Mouse (Mus musculus): Measurements from ENCODE around the gene Ripk4. TPM values are rescaled to one million over a fixed set of nuclear protein-coding genes. Genes with fewer than 3 reads are reported as not detected.

Ripk4 gene
- 0.36 and 0.71 TPM in 2 replicates for polyA plus RNA-seq (2015; fragmentation: Nextera tagmentation; extraction: Ambion mirVana)

DNA sequence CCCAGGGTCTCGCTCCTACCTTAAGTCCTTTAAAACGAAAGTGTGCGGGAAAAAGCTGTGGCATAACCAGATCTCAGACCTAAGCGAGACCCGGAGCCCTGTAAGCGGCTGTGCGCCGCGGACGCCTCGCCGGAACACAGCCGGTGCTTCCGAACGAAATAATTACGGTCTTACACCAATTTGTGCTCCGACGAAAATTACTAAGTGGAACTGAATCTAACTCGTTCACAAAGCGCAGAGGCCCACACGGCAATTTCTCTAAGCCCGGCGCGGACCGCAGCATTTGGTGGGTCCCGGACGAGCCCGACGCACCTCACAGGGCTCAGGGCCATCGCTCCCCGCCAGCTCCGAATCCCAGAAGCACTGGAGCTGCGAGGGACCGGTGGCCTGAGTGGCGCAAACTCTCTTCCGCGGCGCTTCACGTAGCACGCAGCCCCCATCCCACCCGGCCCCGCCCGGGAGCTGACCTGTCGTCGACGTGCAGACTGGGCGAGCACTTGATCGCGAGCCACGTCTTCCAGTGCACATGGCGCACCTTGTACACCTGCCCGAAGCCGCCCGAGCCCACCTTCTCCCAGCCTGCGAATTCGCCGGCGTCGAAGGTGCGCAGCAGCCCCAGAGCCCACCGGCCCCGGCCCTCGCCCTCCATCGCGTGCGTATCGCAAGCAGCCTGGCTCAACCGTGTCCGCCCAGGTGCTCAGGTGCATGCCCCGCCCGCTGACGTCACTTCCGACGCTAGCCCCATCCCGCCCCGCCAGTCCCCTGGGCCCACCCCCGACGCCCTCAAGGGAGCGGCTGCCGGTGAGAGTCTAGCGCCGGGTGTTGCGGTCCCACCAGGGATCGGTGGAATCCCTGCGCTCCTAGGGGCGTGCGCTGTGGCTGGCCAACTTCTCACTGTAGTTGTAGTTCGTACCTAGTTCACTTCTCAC lies at the start of gene Ripk4:
Gene Ripk4 (minus strand): TSS at position 727 of the 929 bp plus-strand sequence.
- H3K36me3 ChIP-seq (replicated peaks): no peaks in the 10 kb centered on the region
- H3K4me1 ChIP-seq: peaks cover 11% of the 10 kb centered on the region
- no peaks in the 10 kb centered on the region for H3K9me3 ChIP-seq
- peak; percentile 72 for ATAC-seq (replicated peaks)
- peaks cover 51% of the 10 kb centered on the region for H3K27me3 ChIP-seq (replicated peaks)
- no peak within 1 kb of the TSS for H3K27ac ChIP-seq
- H3K9ac ChIP-seq: no peak within 1 kb of the TSS
- H3K4me2 ChIP-seq: peak within 1 kb of the TSS; percentile 54
- WGBS: under 1% methylated on average over 88 of the region's 88 CpGs
- peak within 1 kb of the TSS; percentile 34 for H3K4me3 ChIP-seq

DNA sequence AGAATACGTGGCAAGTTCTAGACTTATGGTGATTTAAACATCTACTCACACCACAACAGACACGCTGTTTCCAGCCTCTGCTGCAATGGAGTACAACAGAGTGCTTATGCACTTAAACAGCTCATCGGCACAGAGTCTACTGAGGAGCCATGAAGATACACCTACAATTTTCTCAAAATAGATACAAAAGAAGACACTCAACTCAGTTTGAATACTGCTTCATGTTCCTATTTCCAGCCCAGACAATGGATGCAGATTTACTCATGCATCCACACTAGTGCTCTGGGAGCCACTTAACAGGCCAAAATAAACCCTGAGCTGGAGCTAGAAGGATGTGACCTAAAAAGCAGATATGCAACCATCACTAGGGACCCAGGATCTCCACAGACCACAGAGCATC lies 45.3 kb upstream of the Ripk4 start:
- Histone ChIP-seq H3K9ac (no peak overlapping the region), H3K27me3 (replicated peaks) (no peaks in the 10 kb centered on the region), H3K36me3 (replicated peaks) (peaks cover 71% of the 10 kb centered on the region), H3K27ac (no peak overlapping the region), H3K4me1 (no peaks in the 10 kb centered on the region), H3K4me3 (no peak overlapping the region), H3K9me3 (no peaks in the 10 kb centered on the region), H3K4me2 (no peak overlapping the region)
- no peak for ATAC-seq (replicated peaks)
- WGBS: 98% methylated on average over 3 of the region's 3 CpGs

DNA sequence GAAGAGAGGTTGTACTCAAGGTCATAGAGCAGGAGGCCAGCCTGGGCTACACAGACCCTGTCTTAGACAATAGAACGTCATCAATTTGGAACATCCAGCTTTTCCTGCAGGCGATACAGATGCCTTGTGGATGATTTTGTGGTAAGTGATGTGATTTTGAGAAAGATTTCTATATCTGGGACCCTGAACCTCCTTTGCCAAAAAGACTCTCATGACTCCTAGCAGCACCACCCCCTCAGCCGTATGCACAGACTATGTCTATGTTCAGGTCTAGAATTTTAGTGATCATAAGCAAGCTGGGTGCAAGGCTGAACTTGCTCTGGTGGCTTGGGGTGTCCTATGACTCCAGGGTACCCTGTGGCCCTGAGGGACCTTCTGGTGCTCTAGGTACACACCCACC lies 42.1 kb upstream of the Ripk4 start:
- ATAC-seq (replicated peaks): no peak
- H3K36me3 ChIP-seq (replicated peaks): peaks cover 68% of the 10 kb centered on the region

DNA sequence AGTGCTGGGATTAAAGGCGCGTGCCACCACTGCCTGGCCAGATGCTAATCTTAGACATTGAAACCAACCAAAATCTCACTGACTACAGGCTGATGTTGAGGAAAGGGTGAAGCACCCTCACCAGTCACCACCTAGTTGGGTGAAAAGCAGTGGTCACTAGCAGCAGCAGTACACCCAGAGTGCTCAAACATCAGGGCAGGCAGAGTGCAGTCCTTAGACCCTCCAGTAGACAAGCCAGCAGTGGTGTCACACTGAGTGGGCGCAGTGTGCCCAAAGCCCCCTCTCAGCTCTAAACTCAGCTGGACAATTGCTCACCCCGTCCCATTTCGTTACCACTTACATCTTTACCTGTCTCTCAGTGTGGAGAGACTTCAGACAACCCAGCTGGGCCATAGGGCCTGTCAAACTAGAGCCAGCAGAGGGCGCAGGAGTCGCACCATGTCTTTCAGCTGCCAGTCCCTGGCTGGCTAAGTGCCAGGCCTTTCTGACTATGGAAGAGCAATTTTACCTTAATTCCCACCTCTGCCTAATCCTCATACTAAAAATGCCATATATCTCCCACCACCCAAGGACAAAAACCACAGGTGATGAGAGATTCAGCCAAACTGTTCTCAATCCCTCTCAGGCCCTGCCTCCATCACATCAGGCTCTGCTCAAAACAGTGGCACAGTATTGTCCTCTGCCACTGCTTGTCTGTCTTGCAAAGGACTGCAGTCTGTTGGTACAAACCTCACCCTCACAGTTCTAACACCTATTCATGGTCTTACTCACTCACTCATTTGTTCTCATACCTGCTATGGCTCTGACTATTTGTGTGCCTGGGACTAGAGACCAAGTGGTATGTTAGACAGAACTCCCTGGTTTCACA lies 41.3 kb upstream of the Ripk4 start:
- Histone ChIP-seq H3K36me3 (replicated peaks) (peaks cover 68% of the 10 kb centered on the region), H3K4me2 (no peak overlapping the region), H3K27ac (no peak overlapping the region), H3K4me3 (no peak overlapping the region), H3K9ac (no peak overlapping the region), H3K27me3 (replicated peaks) (no peaks in the 10 kb centered on the region), H3K9me3 (no peaks in the 10 kb centered on the region), H3K4me1 (no peaks in the 10 kb centered on the region)
- ATAC-seq (replicated peaks): no peak; the same call in 1 of the 2 replicates
- 79% methylated on average over 7 of the region's 7 CpGs for WGBS

More for the DNA sequence above, 42.1 kb upstream of the Ripk4 start:
- Histone ChIP-seq H3K27ac (no peak overlapping the region), H3K9me3 (no peaks in the 10 kb centered on the region), H3K4me2 (no peak overlapping the region), H3K4me1 (no peaks in the 10 kb centered on the region), H3K27me3 (replicated peaks) (no peaks in the 10 kb centered on the region), H3K4me3 (no peak overlapping the region), H3K9ac (no peak overlapping the region)
- 94% methylated on average over 3 of the region's 3 CpGs for WGBS

DNA sequence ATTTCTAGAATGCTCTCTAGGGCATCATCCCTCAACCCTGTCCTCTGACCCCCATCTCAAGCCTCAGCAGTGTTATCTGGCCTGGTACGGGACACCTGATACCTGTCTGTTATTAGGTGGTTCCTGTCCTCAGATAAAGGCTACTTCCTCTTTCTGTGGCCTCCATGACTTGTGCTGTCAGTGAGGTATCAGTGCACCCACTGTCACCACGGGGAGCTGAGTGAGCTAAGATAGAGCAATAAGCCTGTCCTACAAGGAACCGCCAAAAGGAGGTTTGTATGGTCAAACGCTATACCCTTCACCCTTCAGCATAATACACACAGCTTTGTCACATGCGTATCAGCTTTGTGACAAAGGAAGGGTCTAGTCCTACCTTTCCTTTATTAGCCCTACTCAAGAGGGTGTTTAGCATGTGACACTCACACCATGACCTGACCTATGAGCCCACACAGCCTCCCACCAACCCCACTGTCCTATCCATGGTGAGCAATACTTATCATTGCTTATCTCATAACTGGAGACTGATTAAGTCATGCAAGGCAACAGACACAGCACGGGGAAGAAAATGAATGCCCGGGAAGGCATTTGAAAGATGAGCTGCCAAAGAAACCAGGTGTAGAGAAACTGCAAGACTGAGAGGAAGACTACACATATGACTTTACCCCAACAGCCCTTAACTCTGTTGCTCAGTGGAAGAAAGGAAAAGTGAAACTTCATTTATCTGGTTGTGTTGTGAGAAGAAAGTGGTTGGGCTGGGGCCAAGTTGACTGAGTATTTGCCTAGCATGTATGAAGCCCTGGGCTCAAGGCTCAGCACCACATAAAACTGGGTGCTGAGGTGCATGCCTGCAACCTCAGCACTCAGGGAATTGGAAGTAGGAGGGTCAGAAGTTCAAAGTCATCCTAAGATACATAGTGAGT lies 34.6 kb upstream of the Ripk4 start:
- no peaks in the 10 kb centered on the region for H3K27me3 ChIP-seq (replicated peaks)
- no peak overlapping the region for H3K9ac ChIP-seq
- no peak overlapping the region for H3K27ac ChIP-seq
- H3K9me3 ChIP-seq: no peaks in the 10 kb centered on the region
- no peaks in the 10 kb centered on the region for H3K4me1 ChIP-seq
- H3K36me3 ChIP-seq (replicated peaks): peaks cover 50% of the 10 kb centered on the region
- WGBS: 97% methylated on average over 7 of the region's 7 CpGs
- H3K4me3 ChIP-seq: no peak overlapping the region
- H3K4me2 ChIP-seq: no peak overlapping the region
- ATAC-seq (replicated peaks): no peak

DNA sequence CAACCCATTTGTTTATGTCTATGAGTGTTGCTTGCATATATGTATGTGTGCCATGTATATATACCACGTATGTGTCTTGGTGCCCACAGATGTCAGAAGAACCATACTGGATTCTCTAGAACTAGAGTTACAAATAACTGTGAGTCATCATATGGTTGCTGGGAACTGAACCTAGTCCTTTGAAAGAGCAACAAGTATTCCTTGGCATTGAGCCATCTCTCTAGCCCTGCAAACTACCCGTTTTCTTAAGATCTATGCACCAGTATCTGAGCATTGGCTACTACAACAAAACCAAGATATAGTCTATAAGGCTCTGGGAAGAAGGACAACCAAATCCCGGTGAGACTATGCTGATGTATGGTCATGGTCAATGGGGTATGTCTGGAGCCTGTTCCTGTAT lies 33.6 kb upstream of the Ripk4 start:
- Histone ChIP-seq H3K4me2 (no peak overlapping the region), H3K27me3 (replicated peaks) (no peaks in the 10 kb centered on the region), H3K9me3 (no peaks in the 10 kb centered on the region), H3K4me3 (no peak overlapping the region), H3K4me1 (no peaks in the 10 kb centered on the region), H3K9ac (no peak overlapping the region), H3K36me3 (replicated peaks) (peaks cover 51% of the 10 kb centered on the region), H3K27ac (no peak overlapping the region)
- 87% methylated on average over 3 of the region's 3 CpGs for WGBS
- ATAC-seq (replicated peaks): no peak

DNA sequence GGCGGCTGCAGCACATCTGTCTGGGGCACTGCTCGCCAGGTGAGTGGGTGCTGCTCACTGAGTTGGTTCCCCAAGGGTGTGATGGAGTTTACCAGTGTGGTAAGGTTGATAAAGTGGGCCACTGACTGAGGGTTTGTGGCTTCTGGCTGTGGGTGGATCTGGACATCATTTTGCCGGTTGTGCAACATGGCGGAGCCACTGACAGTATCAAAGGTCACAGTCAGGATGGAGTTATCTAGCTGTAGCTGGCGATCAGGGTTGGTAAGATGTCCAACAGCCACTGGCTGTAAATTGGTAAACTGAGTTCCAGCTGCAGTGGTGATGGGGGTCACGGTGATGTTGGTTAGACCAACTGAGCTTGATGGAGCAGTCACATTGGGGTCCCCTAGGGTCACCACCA lies 30.7 kb upstream of the Ripk4 start:
- no peak overlapping the region for H3K9ac ChIP-seq
- H3K27ac ChIP-seq: no peak overlapping the region
- no peaks in the 10 kb centered on the region for H3K4me1 ChIP-seq
- no peak overlapping the region for H3K4me3 ChIP-seq
- no peak overlapping the region for H3K4me2 ChIP-seq
- no peak for ATAC-seq (replicated peaks)
- H3K9me3 ChIP-seq: no peaks in the 10 kb centered on the region
- no peaks in the 10 kb centered on the region for H3K27me3 ChIP-seq (replicated peaks)
- 95% methylated on average over 6 of the region's 6 CpGs for WGBS
- H3K36me3 ChIP-seq (replicated peaks): peaks cover 40% of the 10 kb centered on the region

DNA sequence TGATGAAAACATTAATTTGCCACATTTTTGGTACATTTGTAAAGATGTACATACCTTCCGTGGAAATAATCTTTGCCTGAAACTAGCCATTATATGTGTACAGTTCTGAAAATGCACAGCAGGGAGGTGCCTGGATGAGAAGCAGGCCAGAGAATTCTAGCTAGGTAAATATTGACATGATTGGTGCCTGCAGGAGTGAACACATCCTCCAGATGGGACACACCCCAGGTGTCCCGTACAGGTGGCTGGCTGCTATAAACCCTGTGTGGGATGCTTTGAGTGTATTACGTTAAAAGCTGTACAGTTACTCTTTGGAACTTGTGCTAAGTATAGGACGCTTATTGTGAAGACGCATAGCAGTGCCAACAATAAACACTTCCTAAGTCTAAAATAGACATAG lies 19.5 kb upstream of the Ripk4 start:
- ATAC-seq (replicated peaks): no peak
- no peak overlapping the region for H3K27ac ChIP-seq
- WGBS: 85% methylated on average over 5 of the region's 5 CpGs

DNA sequence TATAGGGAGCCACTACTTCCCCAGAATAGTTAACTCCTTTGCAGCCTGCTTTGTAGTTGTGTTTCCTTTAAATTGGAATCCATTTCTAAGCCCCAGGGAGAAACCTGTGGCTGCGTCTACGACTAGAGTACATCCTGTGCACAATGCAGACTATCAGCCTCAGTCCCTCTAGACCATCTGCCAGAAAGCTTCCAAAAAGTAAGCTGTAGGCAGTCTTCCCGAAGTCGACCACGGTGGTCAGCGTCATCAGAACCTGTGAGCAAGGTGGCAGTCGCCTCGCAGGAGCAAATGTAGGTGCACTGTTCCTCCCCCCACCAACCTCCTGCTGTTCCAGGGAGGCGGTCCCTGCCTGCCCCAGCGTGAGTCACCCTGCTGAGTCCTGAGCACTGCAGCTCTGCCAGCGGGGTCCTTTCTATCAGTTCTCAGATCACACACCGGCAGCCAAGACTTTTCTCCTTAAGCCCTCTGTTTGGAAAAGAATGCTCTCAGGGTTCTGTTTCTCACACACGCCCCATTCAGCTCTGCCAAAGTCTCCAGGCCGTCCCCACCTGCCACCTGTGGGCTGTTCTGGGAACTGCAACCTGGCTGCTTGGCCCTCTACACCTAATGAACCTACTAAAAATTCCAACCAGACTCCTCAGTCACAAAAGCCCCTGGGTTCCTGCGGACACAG lies 14.9 kb upstream of the Ripk4 start:
- Histone ChIP-seq H3K27ac (no peak overlapping the region), H3K36me3 (replicated peaks) (no peaks in the 10 kb centered on the region), H3K4me3 (no peak overlapping the region), H3K4me1 (no peaks in the 10 kb centered on the region), H3K9ac (no peak overlapping the region), H3K4me2 (peak overlapping the region; percentile 34), H3K27me3 (replicated peaks) (no peaks in the 10 kb centered on the region), H3K9me3 (no peaks in the 10 kb centered on the region)
- peak; percentile 70; the same call in 1 of the 2 replicates for ATAC-seq (replicated peaks)
- 23% methylated on average over 15 of the region's 15 CpGs for WGBS

More for the DNA sequence above, 19.5 kb upstream of the Ripk4 start:
- Histone ChIP-seq H3K9me3 (no peaks in the 10 kb centered on the region), H3K4me2 (no peak overlapping the region), H3K4me1 (no peaks in the 10 kb centered on the region), H3K9ac (no peak overlapping the region), H3K4me3 (no peak overlapping the region), H3K27me3 (replicated peaks) (no peaks in the 10 kb centered on the region), H3K36me3 (replicated peaks) (no peaks in the 10 kb centered on the region)

DNA sequence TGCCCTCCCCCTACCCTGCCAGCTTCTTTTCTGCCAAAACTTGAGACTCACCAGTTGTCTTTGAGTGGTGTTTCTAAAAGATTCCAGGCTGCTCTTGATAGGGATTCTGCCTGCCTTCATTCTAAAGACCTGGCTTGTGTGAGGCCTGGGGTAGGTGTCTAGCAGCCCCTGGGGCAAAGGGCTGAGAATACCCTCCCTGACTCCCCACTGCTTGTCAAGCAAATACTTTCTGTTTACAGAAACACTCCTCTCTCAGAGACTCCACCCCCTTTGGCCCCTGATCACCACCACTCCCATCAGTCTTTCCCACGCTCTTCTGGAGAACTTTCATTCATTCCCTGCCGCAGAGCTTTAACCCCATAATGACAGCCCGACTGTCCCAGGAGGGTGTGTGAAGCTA lies 2.9 kb upstream of the Ripk4 start:
- H3K4me1 ChIP-seq: peaks cover 11% of the 10 kb centered on the region
- no peak overlapping the region for H3K4me2 ChIP-seq
- no peak overlapping the region for H3K9ac ChIP-seq
- peaks cover 43% of the 10 kb centered on the region for H3K27me3 ChIP-seq (replicated peaks)
- 33% methylated on average over 3 of the region's 3 CpGs for WGBS
- H3K36me3 ChIP-seq (replicated peaks): no peaks in the 10 kb centered on the region
- no peak overlapping the region for H3K4me3 ChIP-seq
- ATAC-seq (replicated peaks): no peak
- H3K9me3 ChIP-seq: no peaks in the 10 kb centered on the region
- no peak overlapping the region for H3K27ac ChIP-seq

DNA sequence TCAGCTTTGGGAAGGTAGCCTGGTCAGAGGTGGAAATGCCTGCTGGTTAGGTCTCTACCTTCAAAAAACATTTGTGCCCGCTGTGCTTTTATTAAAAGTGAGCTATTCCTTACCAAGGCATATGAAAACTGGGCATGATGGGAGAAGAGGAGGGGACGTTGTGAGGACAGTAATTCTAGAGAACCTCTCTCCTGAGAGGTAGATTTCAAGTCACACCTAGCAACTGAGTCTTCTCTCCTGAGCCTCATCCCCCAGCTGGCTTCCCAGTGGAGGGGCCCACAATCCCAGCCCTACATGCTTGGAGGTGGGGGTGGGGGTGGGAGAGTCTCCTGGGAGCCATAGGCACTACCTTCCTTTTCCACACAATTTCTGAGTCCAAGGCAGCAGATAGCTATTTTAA lies 1.0 kb upstream of the Ripk4 start:
- peaks cover 51% of the 10 kb centered on the region for H3K27me3 ChIP-seq (replicated peaks)
- H3K27ac ChIP-seq: no peak overlapping the region
- ATAC-seq (replicated peaks): no peak
- no peaks in the 10 kb centered on the region for H3K36me3 ChIP-seq (replicated peaks)
- no peak overlapping the region for H3K4me2 ChIP-seq
- WGBS: 50% methylated on average over 2 of the region's 2 CpGs
- no peaks in the 10 kb centered on the region for H3K9me3 ChIP-seq
- H3K4me1 ChIP-seq: peaks cover 11% of the 10 kb centered on the region
- H3K4me3 ChIP-seq: no peak overlapping the region
- no peak overlapping the region for H3K9ac ChIP-seq

All from midbrain, embryonic 15.5 days (tissue).